Mouse (Mus musculus): ENCODE results near the gene Prok2.
A peak's percentile ranks its signal among the peaks of the same experiment; 100 is the strongest.

The Prok2 gene

GRCm38 (mm10) chr6:99692206-99692915 lies 33.8 kb downstream of the Prok2 start, which contains the start of gene Gpr27:
Gpr27 (plus strand) TSS chr6:99692679.
- no peak for DNase-seq

- no peak for DNase-seq
Measured at GRCm38 (mm10) chr6:99691666-99692205, 34.5 kb downstream of the Prok2 start.

- no peak for DNase-seq
Measured at GRCm38 (mm10) chr6:99688513-99688912, 37.7 kb downstream of the Prok2 start.

GRCm38 (mm10) chr6:99684899-99685298 lies 41.3 kb downstream of the Prok2 start:
- DNase-seq, result peak; percentile 20

- DNase-seq, result no peak
Measured at GRCm38 (mm10) chr6:99683974-99684373, 42.2 kb downstream of the Prok2 start.

- DNase-seq, result no peak
Measured at GRCm38 (mm10) chr6:99678108-99678507, 48.1 kb downstream of the Prok2 start.

GRCm38 (mm10) chr6:99677325-99677724 lies 48.9 kb downstream of the Prok2 start:
- no peak for DNase-seq

- DNase-seq, result no peak
Measured at GRCm38 (mm10) chr6:99674482-99674881, 51.7 kb downstream of the Prok2 start.

- no peak for DNase-seq
Measured at GRCm38 (mm10) chr6:99671768-99672167, 54.4 kb downstream of the Prok2 start.

- DNase-seq, result peak; percentile 82
Measured at GRCm38 (mm10) chr6:99670481-99671119, 55.6 kb downstream of the Prok2 start.

GRCm38 (mm10) chr6:99669481-99670325 lies 56.5 kb downstream of the Prok2 start:
- no peak for DNase-seq

- peak; percentile 41 for DNase-seq
Measured at GRCm38 (mm10) chr6:99667290-99667689, 58.9 kb downstream of the Prok2 start.

- DNase-seq, result peak; percentile 58
Measured at GRCm38 (mm10) chr6:99666318-99667171, 59.6 kb downstream of the Prok2 start, which contains the start of the genes Eif4e3 and Gm20696. Eif4e3 (minus strand) TSS chr6:99666771. Gm20696 (minus strand) TSS chr6:99666797.

- DNase-seq, result no peak
Measured at GRCm38 (mm10) chr6:99665457-99666317, 60.5 kb downstream of the Prok2 start.

GRCm38 (mm10) chr6:99663232-99663631 lies 63.0 kb downstream of the Prok2 start:
- no peak for DNase-seq
